Mouse (Mus musculus): ENCODE results near the gene Phactr1. TPM values are rescaled to one million over a fixed set of nuclear protein-coding genes. Genes with fewer than 3 reads are reported as not detected.

The Phactr1 gene
- polyA plus RNA-seq, 1 experiment from 2014 or later, result 5.2 TPM

- no peaks in the 10 kb centered on the region for H3K4me1 ChIP-seq (ENCODE audit: insufficient read depth)
- H3K4me3 ChIP-seq (ENCODE audit: low read depth, low read length), result no peak overlapping the region
- no peak overlapping the region for H3K27ac ChIP-seq (ENCODE audit: low read depth)
- no peak overlapping the region for H3K4me2 ChIP-seq
- H3K9me3 ChIP-seq (ENCODE audit: low read depth, low read length), result no peaks in the 10 kb centered on the region
- H3K27me3 ChIP-seq (ENCODE audit: insufficient read depth, low read length), result no peaks in the 10 kb centered on the region
- TF ChIP-seq CTCF (IDR thresholded peaks at IDR 0.05; ENCODE audit: low read depth), result no peak
- H3K9ac ChIP-seq, result no peak overlapping the region
- 62% methylated on average over 4 of the region's 4 CpGs for WGBS
- H3K36me3 ChIP-seq (ENCODE audit: insufficient read depth), result no peaks in the 10 kb centered on the region
- no peak for DNase-seq
- ATAC-seq (ENCODE audit: insufficient read depth), result no peak
These were observed 11.8 kb downstream of the Phactr1 start for GRCm38 (mm10) chr13:42692233-42692632.

GRCm38 (mm10) chr13:42696641-42697040 lies 16.2 kb downstream of the Phactr1 start:
- Histone ChIP-seq H3K9ac (no peak overlapping the region), H3K27me3 (ENCODE audit: insufficient read depth, low read length) (no peaks in the 10 kb centered on the region), H3K36me3 (ENCODE audit: insufficient read depth) (no peaks in the 10 kb centered on the region), H3K27ac (ENCODE audit: low read depth) (no peak overlapping the region), H3K4me3 (ENCODE audit: low read depth, low read length) (no peak overlapping the region), H3K9me3 (ENCODE audit: low read depth, low read length) (no peaks in the 10 kb centered on the region), H3K4me2 (no peak overlapping the region), H3K4me1 (ENCODE audit: insufficient read depth) (no peaks in the 10 kb centered on the region)
- ATAC-seq (ENCODE audit: insufficient read depth) (no peak), DNase-seq (no peak)
- 73% methylated on average over 5 of the region's 5 CpGs for WGBS
- no peak for TF ChIP-seq CTCF (IDR thresholded peaks at IDR 0.05; ENCODE audit: low read depth)

DNA sequence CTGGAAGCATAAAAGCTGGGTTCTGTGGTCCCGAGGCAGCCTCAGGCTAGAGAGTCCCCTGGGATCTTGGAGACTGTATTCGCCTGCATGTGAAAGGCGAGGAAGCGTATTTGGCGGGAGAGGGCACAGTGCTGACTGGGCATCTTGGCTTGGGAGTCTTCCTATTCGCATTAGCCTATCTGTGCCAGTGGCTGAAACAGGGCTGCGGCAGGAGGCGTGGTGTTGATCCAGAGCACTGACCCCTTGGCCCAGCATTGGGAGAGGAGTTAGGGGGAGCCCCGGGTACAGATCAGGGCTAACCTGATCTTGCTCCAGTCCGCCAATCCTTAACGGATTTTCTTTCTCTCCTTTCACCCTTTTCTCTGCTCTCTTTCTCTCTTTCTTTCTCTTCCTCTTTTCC lies 28.7 kb downstream of the Phactr1 start:
- DNase-seq (no peak), ATAC-seq (ENCODE audit: insufficient read depth) (no peak)
- H3K27ac ChIP-seq (ENCODE audit: low read depth), result no peak overlapping the region
- WGBS, result 11% methylated on average over 11 of the region's 11 CpGs
- H3K9me3 ChIP-seq (ENCODE audit: low read depth, low read length), result no peaks in the 10 kb centered on the region
- no peak for TF ChIP-seq CTCF (IDR thresholded peaks at IDR 0.05; ENCODE audit: low read depth)
- H3K9ac ChIP-seq, result no peak overlapping the region
- no peaks in the 10 kb centered on the region for H3K36me3 ChIP-seq (ENCODE audit: insufficient read depth)
- peak overlapping the region; percentile 49 for H3K4me2 ChIP-seq
- no peaks in the 10 kb centered on the region for H3K4me1 ChIP-seq (ENCODE audit: insufficient read depth)
- H3K27me3 ChIP-seq (ENCODE audit: insufficient read depth, low read length), result peaks cover 34% of the 10 kb centered on the region
- no peak overlapping the region for H3K4me3 ChIP-seq (ENCODE audit: low read depth, low read length)

DNA sequence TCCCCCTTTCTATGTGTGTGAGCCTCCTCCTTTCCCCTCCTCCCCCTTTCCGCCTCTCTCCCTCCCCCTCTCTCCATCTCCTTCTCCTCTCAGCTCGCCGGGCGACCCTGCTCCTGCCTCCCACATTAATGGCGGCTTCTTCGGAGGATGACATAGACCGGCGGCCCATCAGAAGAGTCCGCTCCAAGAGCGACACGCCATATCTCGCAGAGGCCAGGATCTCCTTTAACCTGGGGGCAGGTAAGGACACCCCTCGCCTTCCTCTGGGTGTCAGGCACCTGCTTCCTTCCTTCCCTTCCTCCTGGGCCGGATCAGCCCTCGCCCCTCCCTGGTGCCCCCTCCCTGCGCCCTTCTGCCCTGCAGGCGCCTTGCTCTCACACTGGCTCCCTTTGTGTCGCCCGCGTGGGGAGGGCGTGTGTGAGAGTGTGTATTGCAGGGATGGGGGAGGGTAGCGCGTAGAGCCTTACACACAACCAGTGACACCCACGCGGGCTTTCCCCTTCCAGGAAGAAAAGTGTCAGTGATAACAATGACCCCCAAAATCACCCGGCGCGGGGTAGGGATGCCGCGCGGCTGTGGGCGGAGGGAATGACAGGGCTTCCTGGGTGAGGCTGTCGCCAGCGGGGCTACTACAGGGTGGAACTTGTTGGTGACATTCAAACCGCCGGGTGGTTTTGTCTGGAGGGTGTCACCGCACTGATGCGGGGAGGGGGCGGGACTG lies 29.3 kb downstream of the Phactr1 start:
- H3K9me3 ChIP-seq (ENCODE audit: low read depth, low read length), result no peaks in the 10 kb centered on the region

GRCm38 (mm10) chr13:42711510-42711909 lies 31.1 kb downstream of the Phactr1 start:
- H3K27me3 ChIP-seq (ENCODE audit: insufficient read depth, low read length), result peaks cover 34% of the 10 kb centered on the region
- H3K4me3 ChIP-seq (ENCODE audit: low read depth, low read length), result no peak overlapping the region
- no peak overlapping the region for H3K27ac ChIP-seq (ENCODE audit: low read depth)
- TF ChIP-seq CTCF (IDR thresholded peaks at IDR 0.05; ENCODE audit: low read depth), result no peak
- DNase-seq (peak; percentile 87), ATAC-seq (ENCODE audit: insufficient read depth) (no peak)
- no peak overlapping the region for H3K4me2 ChIP-seq
- H3K9ac ChIP-seq, result no peak overlapping the region
- H3K9me3 ChIP-seq (ENCODE audit: low read depth, low read length), result no peaks in the 10 kb centered on the region
- no peaks in the 10 kb centered on the region for H3K36me3 ChIP-seq (ENCODE audit: insufficient read depth)
- WGBS, result 25% methylated on average over 2 of the region's 2 CpGs
- no peaks in the 10 kb centered on the region for H3K4me1 ChIP-seq (ENCODE audit: insufficient read depth)

More for the DNA sequence above, 29.3 kb downstream of the Phactr1 start:
- Histone ChIP-seq H3K9ac (no peak overlapping the region), H3K4me1 (ENCODE audit: insufficient read depth) (no peaks in the 10 kb centered on the region), H3K4me3 (ENCODE audit: low read depth, low read length) (peak overlapping the region; percentile 27), H3K27me3 (ENCODE audit: insufficient read depth, low read length) (peaks cover 34% of the 10 kb centered on the region), H3K27ac (ENCODE audit: low read depth) (no peak overlapping the region), H3K36me3 (ENCODE audit: insufficient read depth) (no peaks in the 10 kb centered on the region), H3K4me2 (peak overlapping the region; percentile 49)
- ATAC-seq (ENCODE audit: insufficient read depth) (no peak), DNase-seq (no peak)
- TF ChIP-seq CTCF (IDR thresholded peaks at IDR 0.05; ENCODE audit: low read depth), result no peak
- 1% methylated on average over 39 of the region's 39 CpGs for WGBS

GRCm38 (mm10) chr13:42719401-42719800 lies 39.0 kb downstream of the Phactr1 start:
- Histone ChIP-seq H3K4me3 (ENCODE audit: low read depth, low read length) (no peak overlapping the region), H3K4me2 (no peak overlapping the region), H3K36me3 (ENCODE audit: insufficient read depth) (no peaks in the 10 kb centered on the region), H3K27me3 (ENCODE audit: insufficient read depth, low read length) (no peaks in the 10 kb centered on the region), H3K9me3 (ENCODE audit: low read depth, low read length) (no peaks in the 10 kb centered on the region), H3K4me1 (ENCODE audit: insufficient read depth) (no peaks in the 10 kb centered on the region), H3K9ac (no peak overlapping the region), H3K27ac (ENCODE audit: low read depth) (no peak overlapping the region)
- 26% methylated on average over 9 of the region's 9 CpGs for WGBS
- TF ChIP-seq CTCF (IDR thresholded peaks at IDR 0.05; ENCODE audit: low read depth), result no peak
- ATAC-seq (ENCODE audit: insufficient read depth), result no peak
- peak; percentile 5 for DNase-seq

GRCm38 (mm10) chr13:42720135-42720534 lies 39.7 kb downstream of the Phactr1 start:
- WGBS, result 35% methylated on average over 4 of the region's 4 CpGs
- Histone ChIP-seq H3K27ac (ENCODE audit: low read depth) (no peak overlapping the region), H3K9me3 (ENCODE audit: low read depth, low read length) (no peaks in the 10 kb centered on the region), H3K4me1 (ENCODE audit: insufficient read depth) (no peaks in the 10 kb centered on the region), H3K27me3 (ENCODE audit: insufficient read depth, low read length) (no peaks in the 10 kb centered on the region), H3K4me2 (no peak overlapping the region), H3K9ac (no peak overlapping the region), H3K36me3 (ENCODE audit: insufficient read depth) (no peaks in the 10 kb centered on the region), H3K4me3 (ENCODE audit: low read depth, low read length) (no peak overlapping the region)
- ATAC-seq (ENCODE audit: insufficient read depth) (no peak), DNase-seq (peak; percentile 34)
- no peak for TF ChIP-seq CTCF (IDR thresholded peaks at IDR 0.05; ENCODE audit: low read depth)

Measured in lung, embryonic 14.5 days (tissue).